Mouse (Mus musculus) neutrophil, adult 5-6 weeks (primary cell): ENCODE data around the gene Prkar1a. TPM values are rescaled to one million over a fixed set of nuclear protein-coding genes. Genes with fewer than 3 reads are reported as not detected.

Experiments
- ATAC-seq: fragments of 151-379, 151-347 bp; 2 replicates; pipeline ENCODE4 v1.8.0; 2017; ENCODE audit warnings: mild to moderate bottlenecking, moderate TSS enrichment; ENCODE audit not compliant: insufficient number of reproducible peaks, poor library complexity, low FRiP score, severe bottlenecking; ENCODE audit errors: extremely low read depth
- total RNA-seq: library from RNA; stranded (forward); fragments of 200-1000 nt; gene quantifications from 2 replicates; pipeline ENCODE4 v1.2.3, GENCODE M21; 2017

The Prkar1a gene
- 123 and 153 TPM in 2 replicates for total RNA-seq

DNA sequence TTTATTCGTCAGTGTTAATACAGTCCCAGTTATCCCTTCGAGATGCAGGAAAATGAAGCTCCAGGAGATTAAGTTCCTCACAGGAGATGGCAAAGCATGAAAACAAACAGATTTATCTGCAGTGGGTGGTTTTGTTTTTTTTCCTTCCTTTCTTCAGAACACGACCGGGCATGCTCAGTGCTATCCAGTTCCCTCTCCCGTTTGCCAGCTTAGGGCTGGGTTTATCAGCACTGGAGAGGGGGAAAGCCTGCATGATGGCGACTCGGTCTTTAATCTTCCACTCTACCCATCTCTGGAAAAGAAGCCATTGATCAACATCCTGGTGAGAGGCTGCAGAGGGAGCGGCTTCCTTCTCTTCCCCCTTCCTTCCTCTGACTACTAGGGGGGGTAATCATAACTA lies at the start of gene Prkar1a:
Prkar1a (plus strand) TSS at position 200 of the 400 bp plus-strand sequence.
- ATAC-seq, result no peak

DNA sequence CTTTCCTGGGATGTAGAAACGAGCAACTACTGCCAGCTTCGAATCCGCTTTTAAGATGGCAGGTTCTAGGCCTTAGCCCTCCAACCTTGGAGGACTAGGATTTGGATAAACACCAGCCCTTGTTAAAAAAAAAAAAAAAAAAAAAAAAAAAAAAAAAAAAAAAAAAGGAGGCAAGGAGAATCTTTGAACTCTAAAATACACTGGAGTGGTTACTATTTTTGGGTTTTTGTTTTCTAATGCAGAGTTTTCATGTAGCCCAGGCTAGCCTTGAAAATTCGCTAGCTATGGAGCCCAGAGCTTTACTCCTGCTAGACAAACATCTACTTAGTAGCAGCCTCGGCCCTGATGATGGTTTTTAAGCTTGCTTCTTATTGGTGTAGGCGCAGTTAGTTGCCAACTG lies 41.6 kb upstream of the Prkar1a start:
- no peak for ATAC-seq

DNA sequence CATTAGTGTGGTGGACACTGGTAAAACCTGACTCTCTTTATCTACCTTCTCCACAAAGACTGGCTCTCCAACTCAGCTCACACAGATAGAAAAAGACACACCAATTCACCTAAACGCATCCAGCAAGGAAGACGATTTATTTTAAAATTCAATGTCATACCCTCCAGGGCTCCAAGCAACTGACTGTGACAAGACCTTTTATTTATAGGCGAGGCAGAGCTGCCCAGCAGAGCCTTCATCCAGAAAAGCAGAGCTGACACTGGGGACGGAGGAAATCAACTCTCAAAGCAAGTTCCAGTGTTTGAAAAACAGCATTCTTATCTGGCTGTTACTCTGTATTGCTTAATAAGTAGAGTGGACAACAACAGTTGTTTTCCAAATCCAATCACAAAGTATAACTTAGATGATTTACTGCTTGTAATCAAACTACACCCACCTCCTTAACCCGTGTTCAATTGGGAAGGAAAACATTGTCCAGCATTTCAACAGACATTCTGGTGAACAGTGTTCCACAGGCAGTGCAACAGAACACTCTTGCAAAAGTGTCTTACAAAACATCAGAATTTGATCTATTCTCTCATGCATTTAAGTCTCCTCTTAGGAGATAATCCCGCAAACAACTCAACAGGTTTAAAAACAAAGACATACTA lies 40.1 kb upstream of the Prkar1a start:
- ATAC-seq, result no peak

DNA sequence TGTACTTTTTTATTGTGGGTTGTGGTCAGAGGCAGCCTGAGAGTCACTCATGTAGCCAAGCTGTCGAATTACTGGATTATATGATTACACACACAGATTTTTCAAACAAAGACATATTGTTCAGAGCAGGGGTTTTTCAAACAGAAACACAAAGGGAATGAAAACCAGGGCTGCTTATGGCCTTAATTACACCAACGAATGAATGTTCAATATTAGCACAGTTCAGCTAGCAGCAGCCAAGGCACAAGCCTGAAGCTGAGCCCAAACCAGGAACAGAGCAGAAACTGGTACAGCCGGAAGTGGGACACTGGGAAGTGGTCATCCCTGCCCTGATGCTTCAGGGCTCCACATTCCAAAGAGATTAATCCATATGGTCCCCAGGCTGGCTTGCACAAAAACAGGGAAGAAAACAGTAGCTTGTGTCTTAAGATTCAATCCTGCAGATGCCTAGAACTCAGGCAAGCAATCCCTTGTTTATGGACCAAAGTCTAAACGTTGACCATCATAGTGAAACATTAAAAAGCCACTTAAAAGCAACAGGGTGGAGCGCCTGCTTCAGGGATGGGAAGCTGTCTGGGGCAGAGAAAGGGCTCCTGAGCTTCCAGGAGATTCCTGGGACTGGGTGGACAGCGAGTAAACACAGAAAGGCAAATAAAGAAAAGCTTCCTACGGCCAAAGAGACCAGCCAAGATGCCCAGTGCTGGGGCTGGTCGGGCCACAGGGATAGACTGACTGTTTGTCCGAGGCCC lies 39.0 kb upstream of the Prkar1a start:
- ATAC-seq, result no peak

DNA sequence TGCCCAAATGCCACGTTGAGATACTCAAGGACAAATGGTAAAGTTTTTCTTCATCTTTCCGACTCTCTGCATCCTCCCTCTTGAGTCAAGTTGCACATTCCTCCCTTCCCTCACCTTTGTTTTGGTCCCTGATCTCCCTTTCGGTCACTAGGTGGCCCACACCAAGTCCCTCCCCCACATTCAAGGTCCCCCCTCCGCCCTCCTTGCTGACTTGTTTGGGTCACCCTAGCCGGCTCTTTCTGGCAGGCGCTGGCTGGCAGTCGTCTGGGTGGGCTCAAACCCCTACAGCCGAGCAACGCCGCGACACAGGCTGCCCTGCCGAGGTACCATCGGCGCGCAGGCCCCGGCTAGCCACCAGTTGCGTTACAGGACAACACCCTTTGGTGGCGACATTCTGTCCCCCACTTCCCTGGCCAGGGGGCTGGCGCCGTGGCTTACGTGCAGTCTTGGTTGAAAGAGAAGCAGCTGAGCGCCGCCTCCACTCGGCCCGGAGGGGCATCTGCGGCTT lies 38.4 kb upstream of the Prkar1a start:
- no peak for ATAC-seq

DNA sequence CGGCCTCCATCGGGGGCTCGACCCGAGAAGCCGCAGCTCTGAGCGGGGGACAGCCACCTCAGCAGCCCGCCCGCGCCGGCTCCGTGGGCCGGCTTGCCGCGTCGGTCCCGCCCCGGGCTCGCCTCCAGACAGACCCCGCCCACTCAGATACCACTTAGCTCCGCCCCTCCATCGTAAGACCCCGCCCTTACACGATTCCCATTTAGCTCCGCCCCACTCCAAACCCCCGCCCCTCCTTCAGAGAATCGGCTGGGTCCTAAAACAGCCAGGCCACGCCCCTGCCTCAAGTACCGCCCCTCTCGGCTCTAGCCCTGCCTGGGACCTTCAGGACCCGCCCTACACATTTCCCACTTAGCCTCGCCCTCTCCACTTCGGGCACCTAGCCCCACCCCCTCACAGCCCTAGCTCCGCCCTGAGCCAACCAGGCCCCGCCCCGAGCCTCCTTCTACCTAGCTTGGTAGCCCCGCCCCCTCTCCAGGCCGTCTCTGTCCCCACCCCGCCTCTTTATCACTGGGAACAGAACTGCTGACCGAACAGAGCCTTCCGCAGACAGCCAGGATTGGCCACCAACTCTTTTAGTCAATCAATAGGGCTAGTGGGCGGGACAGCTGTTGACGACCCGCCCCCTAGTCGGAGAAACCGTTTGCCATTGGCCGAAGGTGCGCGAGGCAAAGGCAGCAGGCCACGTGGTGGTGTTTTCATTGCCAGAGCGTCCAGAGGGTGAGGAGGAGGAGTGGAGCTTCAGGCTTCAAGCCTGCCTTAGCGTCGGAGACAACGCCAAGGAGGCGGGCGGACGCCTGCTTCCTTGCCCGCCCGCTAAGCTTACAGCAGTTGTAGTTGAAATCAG lies 37.7 kb upstream of the Prkar1a start, which contains the start of gene Wipi1:
Wipi1 (minus strand) TSS at position 665 of the 847 bp plus-strand sequence.
- ATAC-seq, result peak; percentile 85

DNA sequence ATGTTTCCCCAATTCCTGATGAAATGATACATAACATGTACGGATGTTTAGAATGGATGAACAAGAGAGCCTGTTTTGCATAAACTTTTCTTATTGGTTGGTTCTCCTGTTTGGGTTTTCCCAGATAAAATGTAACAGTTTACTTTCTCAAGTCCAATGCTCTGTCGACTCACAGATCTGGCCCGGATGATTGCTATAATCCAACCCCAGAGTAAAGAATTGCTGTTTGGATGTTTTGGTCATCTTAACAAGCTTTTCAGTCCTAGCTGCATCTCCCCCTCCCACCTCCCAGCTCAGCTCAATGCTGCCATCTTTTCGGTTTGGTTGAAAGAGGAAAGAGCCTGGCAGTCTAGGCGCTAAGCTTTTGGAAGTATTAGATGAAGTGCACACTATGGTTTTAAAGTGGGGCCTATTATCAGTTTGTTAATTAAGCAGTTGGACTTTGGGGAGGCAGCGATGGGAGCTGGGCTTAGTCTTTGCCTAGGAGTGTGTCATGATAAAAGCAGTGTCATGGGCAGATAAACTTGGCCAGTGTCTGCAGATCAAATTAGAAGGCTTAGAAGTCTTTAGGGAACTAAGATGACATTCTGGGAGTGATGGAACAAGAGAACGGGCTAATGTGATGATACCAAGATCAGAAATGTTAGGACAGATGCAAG lies 36.2 kb upstream of the Prkar1a start:
- ATAC-seq, result no peak

DNA sequence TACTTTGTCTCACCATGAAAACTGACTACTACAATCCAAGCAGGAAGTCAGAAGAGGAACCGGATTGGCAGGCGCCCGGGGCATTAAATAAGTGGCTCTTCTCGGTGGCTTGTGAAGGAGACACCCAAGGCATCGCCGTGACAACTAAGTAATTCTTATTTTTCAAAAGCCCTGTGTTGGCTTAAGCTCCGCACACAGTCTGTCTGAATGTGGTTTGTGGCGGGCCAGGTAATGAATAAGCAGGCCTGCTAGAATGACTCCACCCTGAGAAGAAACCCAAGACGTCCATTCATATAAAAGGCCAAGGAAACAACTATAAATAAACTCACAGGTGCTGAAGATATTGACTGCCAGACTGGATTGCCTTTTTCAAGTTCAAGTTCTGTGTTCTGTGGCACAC lies 33.9 kb upstream of the Prkar1a start:
- no peak for ATAC-seq

DNA sequence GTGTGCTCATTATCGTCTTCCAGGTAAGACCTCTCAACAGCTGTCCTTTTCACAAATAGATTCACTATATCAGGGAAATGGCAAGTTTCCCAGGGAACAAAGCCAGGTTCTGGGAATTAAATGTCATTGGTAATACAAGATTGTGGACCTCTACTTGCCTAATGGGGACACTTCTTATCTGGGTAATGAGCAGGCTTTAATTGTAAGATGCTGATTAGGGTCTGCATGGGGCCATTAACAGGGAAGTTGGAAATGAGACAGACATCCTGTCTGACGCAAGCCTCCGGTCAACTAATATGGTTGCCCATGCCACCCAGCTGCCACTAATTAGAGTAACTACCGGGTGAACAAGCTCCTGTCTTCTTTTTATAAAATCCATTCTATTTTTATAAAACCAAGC lies 32.9 kb upstream of the Prkar1a start:
- ATAC-seq, result no peak

DNA sequence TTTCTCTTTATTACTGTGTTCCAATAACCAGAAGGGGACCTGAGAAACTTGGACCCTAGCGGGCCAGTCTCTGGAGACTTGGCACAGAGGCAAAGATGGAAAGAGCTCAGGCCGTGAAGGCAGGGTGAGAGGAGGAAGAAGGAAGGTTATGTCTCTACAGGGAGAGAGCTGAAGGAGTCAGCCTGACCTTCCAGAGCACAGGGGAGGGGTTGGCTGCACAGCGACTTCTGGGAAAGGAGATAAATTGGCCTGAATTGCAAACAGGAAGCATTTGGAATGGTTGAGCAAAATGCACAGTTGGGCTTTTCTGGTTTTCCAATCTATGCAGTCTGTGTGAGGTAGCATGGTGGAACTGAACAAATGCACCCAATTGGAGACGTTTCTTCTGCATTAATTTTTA lies 32.4 kb upstream of the Prkar1a start:
- no peak for ATAC-seq

DNA sequence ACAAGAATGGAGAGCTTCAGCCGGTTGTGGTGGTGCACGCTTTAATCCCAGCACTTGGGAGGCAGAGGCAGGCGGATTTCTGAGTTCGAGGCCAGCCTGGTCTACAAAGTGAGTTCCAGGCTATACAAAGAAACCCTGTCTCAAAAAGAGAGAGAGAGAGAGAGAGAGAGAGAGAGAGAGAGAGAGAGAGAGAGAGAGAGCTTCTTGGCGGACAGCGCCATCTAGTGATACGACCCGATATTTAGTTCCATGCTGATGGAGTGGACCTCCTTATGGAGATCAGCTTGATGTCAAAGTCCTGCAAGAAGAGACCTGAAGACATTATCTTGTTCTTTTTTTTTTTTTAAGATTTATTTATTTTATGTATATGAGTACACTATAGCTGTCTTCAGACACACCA lies 30.1 kb upstream of the Prkar1a start:
- peak; percentile 54 for ATAC-seq

DNA sequence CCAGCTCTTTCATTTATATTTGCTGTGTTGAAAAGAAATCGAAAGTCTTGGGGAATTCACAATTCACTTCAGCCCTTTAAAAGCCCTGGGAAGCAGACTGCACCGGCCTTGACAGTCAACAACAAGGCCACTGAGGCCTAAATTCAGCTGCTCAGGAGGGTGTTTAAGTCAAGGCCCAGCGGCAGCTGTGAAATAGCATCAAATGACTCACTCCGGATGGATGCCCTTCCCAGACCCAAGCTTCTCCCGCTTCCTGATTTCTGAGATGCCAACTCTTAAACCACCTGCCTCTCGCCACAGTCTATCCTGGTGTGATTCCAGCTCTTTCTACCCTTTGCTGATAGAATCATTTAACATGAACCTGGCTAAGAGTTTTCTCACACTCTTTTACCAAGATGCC lies 28.8 kb upstream of the Prkar1a start:
- no peak for ATAC-seq

DNA sequence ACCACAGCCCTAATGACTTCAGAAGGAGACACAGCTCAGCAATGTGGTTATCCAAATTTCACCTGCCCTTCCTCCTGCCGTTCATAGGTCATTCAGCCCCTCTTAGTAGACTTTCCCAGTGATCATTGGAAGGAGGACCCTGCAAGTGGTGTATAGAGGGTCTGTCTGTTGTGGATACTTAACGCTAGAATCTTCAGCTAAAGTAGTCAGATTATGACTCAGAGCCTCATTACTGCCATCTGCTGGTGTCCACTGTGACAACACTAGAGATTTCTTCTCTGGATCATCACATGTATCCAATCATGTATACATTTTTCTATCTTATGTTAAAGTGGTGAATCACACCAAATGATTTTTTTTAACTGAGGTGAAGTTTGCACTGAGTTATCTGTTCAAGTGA lies 28.0 kb upstream of the Prkar1a start:
- ATAC-seq, result peak; percentile 81

DNA sequence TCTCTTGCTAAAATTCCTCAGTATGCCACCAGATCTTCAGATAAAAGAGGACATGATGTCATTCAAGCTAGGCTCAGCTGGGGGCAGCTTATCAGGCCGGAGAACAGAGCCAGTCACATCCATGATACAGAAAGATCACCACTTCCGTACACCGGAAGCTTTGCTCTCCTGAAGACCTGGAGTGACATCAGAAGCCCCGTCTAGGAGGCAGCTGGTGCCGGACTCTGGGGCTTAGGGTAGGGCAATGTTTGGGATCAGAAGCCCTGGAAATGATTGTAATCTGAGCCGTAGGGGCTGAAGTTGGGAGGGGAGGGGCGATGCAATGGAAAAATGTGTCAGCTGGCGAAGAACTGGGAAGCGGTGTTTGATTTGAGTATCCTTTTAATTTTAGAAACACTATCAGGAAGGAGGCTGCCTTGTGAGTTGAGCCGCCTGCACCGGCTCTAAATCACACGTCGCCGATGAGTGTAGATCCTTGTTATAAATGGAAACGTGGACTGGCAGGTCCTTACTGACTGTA lies 26.6 kb upstream of the Prkar1a start:
- ATAC-seq, result no peak

DNA sequence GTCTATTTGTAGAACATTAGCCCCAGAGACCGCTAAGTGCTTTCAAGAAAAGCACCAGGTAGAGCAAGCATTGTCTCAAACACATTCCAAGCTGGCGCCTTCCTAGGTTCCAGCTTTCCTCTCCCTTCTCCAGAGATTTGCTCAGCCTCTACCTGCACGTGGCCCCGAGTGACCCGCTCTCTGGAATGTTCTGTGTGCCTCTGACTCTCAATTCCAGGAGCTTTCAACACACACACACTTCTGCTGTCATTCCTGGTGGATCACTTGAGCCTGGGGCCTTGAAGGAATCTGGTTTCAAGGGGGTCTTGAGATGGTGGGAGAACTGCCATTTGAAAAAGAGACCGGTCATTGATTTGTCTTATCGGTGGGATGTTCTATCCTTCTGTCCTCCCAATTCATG lies 26.0 kb upstream of the Prkar1a start:
- no peak for ATAC-seq

DNA sequence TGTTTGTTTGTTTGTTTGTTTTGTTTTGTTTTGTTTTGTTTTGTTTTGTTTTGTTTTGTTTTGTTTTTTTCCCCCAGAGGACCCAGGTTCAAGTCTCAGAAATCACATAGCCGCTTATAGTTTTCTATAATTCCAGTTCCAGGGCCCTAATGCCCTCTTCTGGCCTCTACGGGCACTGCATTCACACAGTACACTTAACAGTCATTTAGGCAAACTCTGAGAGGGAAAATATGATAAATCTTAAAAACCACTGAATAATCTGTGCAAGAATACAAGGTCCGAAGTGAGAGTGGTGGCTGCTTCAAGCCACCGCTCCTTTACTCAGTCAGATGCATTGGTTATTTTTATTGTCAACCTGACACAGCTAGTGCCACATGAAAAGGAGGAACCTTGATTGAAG lies 21.6 kb upstream of the Prkar1a start:
- 0 out of 2 replicates have a peak, but pooled peaks have one; percentile 33 for ATAC-seq

DNA sequence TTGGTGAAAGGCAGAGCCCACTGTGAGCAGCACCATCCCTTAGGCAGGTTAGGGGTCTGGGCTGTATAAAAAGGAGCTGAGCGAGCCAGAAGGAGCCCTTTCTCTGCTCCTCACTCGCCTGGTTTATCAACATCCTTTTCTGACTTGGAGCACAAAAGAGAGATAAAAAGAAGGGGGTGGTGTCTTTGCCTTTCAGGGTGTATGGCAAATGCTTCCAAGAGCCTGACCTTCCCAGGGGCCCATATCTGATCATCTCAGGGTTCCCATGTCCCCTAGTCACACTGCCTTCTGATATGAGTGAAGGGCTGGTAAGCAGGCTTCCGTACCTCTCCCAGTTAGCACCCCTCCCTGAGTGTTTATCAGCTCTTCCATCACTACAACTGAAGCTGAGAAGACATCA lies 21.1 kb upstream of the Prkar1a start:
- no peak for ATAC-seq

DNA sequence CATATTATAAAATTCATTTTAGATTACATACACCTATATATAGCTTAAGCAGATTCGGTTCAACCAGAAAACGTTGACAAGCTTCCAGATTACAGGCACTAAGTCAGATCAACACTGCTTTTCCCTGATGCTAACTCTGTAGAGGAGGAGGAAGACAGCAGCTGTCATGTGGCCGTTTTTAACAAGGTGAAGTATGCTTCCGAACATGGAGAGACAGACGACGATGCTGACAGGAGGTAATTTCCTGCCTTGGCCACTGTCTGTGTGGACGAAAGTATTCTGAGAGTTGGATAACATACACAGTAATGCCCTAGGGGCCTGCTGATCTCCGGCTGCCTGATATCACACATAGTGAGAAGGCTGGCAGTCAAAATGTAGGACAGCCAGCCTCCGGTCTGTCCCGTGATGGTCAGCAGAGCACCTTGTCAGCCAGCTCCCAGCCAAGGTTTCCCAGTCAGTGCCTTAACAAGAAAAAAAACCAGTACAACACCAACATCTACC lies 20.1 kb upstream of the Prkar1a start:
- no peak for ATAC-seq

DNA sequence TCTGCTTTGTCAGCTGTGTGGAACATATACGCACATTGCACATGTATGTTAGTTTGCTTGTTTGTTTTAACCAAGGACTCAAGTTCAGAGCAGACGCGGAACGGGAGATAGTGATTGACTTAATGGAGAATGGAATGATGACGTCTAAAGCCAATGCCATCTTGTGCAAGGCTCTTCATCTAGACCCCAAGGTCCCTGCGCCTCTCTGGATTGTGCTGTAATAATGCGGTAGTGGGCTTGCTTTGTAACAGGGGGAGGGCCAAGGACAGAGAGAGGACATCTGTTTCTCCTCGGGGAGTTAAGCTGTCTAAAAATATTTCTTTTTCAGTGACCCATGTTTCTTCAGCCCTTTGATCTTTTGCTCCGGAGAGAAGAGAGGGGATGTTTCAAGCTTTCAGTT lies 14.3 kb upstream of the Prkar1a start:
- ATAC-seq, result no peak
